Mouse (Mus musculus): ENCODE data around the gene Isl1.
A peak's percentile ranks its signal among the peaks of the same experiment; 100 is the strongest.

Gene Isl1

DNA sequence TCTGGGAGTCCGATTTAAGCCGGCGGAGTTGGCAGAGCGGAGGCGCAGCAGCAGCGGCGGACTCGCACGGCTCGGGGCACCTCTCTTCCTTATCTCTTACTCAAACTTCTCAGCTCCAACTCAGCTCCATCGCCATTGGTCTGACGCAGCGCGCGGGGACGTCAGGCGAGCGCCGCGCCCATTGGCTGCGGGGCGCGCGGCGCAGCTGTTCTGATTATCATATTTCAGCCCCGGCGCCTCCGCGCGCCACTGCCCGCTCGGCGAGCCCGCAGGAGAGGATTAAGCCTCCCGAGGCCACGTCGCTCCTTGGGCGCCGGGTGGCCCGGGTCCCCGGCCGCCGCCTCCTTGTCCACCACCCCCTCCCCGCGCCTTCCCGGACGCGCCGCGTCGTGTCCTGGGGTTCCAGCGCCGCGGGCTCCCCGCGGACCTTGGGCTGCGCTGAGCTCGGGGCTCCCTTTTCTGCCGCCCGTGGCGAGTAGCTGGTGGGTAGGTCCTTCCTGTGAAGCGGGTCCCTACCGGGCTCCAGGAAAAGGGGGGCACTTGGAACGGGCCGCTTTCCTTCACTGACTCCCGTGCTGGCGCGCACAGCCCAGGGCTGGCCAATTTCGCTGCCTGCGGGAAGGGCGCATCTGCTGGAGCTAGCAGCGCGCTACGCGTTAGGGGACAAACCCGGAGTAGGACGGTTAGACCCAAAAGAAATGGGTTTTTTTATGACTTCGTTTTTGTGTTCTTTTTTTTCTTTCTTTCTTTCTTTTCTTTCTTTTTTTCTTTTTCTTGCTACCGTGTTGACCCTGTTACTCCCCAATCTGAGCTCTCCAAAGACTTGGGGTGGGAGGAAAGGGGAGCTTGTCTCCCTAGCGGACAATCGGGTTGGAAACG lies at the start of gene Isl1:
Gene Isl1, minus strand, starts transcription at position 106 of the 879 bp plus-strand sequence.
- DNase-seq (ENCODE audit: low read depth, low spot score): no peak

DNA sequence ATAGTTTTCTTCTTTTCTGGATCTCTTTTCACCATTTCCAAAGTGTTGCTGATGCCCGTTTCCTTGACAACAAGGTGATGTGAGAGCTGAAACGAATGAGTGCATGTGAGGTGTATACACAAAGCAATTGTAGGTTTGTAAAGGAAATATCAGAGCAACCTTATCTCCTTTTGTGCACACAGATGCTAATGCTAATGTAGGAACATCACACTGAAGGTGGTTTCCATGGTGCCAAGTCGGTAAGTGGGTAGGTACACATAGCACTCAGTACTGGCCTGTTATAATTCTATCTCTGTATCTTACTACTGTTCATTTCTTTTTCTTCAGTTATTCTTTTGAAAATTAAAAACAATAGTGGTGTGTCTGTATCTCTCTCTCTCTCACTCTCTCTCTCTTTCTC lies 26.3 kb upstream of the Isl1 start:
- DNase-seq (ENCODE audit: low read depth, low spot score): no peak

DNA sequence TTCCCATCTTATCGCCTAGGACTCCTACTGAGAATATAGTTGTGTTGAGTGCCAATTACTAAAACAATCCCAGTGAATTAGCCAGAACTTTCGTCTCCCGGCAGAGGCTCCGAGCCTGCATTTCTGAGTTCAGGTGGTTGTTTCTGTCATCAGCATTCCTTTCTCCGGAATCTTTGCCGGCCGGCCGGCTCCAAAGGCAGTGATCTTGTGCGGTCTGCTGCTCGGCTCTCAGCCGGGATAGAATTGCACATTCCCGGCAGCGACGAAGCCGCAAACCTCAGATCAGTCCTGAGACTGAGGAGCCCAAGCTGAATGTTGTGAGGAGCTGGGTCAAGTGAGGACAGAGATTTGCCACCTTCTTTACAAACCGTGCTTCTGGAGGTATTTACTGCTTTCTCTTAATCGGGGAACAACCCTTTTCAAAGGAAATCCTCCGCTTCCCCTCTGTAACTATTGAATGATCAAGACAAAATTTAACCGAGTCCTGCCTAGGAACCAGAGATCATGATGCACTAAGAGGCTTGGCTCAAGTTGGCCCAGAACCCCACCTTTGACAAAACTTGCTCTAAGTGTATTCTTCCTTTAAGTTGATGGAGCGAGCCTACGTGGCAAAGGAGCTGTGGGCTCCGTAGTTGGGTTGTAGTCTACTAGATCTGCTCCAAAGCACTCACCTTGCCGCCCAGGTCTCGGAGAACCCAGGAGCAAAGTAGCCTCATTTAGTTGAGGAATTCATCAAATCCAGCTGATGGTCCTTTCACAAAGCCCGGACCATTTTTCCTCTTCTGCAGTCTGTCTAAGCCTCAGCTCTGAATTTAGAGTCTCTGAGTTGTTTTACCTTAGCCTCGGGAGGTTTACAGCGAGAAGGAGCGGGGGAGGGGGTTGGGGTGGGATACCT lies 4.4 kb upstream of the Isl1 start:
- no peak for DNase-seq (ENCODE audit: low read depth, low spot score)

DNA sequence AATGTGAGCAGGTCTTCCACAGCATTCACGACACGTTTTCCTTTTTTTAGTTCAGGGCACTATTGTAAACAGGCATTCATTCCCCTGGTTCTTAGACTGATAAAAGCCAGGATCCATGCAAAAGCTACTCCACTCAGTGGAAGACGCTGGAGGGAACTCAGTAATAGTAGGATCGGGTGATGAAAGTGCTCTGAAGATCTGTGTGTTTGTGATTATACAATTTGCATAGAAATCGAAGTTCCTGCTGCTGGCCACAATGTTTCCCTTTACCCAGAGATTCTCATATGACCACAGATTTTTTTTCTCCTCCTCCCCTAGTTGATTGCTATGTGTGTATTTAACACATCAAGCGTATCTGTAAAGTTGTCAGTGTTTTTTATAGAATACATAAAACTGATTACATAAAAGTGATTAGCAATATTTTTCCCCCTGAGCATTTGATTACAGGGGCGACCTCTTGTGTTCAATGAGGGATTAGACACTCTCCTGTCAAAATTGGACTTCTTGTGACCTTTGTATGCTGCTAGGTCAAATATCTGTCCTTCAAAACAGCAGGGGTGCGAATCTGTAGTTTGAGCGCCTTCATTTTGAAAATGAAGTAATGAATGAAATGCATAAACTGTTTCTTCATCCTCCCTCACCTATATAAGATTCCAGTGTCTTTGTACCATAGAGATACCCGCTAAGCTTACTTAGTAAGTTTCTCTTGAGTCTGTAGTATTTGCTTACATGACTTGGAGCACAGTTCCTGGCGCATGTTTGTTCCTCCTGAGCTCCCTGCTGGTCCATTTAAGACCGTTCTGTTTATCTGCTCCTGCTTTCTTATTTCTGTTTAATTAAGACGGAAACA lies 2.6 kb upstream of the Isl1 start:
- peak; percentile 39 for DNase-seq (ENCODE audit: low read depth, low spot score)

DNA sequence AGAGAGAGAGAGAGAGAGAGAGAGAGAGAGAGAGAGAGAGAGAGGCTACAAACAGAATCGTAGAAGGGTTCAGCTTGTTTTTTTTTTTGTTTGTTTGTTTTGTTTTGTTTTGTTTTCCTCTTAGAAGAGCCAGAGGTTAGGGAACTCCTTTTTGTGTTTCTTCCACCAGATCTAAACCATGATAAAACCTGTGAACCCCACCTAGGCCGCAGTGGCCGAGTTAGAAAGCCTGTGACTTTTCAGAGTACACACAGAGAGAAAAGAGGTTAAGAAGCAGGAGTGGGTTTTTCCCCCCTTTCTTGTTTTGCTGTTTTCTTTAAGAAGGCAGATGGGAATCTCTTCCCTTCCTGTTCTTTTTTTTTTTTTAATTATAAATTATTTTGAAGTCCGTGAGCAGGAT lies 1.5 kb upstream of the Isl1 start:
- DNase-seq (ENCODE audit: low read depth, low spot score): no peak

DNA sequence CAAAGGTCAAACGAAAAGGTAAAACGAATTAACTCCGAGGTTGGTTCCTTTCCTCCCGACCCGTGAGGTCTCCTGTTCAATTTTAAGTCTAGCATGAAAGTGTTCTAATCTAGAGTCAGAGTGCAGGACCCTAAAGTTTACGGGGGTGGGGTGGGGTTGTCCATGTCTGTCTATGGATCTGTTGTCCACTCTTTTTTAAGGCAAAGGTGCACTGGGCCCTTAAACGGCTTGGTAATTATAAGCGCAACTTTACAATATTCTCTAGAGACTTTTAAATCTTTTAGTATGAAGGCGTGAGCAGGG lies 925 bp upstream of the Isl1 start:
- no peak for DNase-seq (ENCODE audit: low read depth, low spot score)

DNA sequence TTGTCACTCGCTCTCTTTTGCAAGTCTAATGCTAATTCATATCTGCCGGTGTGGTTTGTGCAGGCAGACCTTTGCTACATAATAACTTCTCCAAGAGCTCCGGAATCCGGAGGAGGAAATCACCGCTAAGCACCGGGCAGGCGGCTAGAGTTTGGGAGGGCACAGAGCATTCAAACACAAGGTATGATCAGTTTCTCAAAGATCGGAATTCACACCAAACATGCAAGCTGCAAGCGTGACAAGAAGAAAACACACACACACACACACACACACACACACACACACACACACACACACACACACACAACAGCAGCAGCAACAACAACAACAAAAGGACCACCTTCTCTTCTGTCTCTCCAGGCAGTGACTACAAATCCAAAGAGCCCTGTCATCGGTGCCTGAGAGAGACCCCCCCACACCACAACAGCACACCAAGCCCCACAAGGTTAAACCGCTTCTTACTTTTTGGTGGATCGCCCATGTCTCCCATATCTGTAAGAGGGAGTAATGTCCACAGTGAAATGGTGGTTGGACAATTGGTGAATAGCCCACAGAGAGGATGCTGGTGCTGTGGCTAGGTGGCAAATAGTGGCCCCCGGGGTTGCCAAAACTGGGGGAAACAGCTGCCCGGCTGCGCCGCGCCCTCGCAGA lies 431 bp downstream of the Isl1 start:
- DNase-seq (ENCODE audit: low read depth, low spot score): no peak

DNA sequence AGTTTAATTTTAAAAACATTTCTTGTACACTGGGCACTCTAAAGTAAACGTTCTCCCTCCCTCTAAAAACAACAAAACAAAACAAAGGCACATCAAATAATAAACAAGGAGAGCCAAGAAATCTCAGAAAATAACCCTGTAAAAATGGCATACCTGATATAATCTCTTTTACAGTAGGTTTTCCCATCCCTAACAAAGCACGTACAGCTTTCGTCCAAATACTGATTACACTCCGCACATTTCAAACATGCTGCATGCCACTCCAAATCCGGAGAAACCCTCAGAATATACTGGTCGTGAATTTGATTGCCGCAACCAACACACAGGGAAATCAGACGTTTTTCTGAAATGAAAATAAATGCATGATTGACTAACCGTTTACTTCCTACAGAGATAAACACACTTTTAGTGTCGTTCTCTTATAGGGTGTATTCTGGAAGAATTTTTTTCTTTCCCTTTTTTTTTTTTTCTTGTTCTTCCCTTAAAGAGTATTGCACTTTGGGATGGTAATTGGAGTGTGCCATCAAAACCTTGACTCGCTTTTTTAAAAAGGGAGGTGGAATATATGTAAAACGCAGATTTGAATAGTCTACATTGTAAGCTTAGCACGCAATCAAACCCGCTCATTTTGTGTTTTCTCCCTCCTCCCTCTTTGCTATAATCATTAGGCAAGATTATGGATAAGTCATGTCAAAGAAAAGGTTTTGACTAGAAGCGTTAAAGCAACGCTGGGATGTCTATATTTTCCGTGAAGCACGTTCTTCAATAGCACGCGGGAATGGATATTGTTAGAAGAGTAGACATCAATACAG lies 1.2 kb downstream of the Isl1 start:
- no peak for DNase-seq (ENCODE audit: low read depth, low spot score)

DNA sequence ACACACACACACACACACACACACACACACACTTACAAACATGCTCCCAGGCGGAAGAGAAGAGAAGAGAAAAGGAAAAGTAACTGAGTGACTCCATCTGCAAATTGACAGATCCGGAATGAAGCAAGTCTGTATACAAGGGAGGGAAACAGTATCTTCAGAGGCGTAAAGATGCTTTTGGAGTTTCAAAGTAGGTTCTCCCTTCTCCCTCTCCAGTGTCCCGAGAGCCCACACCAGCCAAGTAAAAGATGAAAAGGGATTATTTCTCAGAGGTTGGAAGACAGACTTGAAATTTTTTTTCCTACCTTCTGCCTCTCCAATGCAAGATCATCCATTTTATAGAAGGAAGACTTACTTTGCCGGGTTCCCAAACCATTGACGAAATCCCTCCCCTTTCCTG lies 2.9 kb downstream of the Isl1 start:
- no peak for DNase-seq (ENCODE audit: low read depth, low spot score)

DNA sequence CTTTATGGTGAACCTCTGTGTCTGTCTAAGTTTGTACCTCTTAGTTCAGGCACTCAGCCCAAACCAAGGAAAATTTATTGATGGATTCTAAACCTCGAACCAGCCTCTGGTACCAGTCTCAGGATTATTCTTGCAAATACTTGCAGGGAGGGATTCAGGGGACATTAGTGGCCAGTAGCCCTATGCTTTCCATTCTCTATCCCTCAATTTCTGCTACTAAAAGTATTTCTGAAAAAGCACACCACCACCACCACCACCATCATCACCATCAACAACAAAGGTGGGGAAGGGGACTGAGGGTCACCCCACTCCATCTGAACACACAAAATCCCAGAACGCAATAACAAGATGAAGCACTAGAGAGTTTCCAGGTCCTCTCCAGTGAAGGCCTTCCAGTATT lies 3.8 kb downstream of the Isl1 start:
- no peak for DNase-seq (ENCODE audit: low read depth, low spot score)

DNA sequence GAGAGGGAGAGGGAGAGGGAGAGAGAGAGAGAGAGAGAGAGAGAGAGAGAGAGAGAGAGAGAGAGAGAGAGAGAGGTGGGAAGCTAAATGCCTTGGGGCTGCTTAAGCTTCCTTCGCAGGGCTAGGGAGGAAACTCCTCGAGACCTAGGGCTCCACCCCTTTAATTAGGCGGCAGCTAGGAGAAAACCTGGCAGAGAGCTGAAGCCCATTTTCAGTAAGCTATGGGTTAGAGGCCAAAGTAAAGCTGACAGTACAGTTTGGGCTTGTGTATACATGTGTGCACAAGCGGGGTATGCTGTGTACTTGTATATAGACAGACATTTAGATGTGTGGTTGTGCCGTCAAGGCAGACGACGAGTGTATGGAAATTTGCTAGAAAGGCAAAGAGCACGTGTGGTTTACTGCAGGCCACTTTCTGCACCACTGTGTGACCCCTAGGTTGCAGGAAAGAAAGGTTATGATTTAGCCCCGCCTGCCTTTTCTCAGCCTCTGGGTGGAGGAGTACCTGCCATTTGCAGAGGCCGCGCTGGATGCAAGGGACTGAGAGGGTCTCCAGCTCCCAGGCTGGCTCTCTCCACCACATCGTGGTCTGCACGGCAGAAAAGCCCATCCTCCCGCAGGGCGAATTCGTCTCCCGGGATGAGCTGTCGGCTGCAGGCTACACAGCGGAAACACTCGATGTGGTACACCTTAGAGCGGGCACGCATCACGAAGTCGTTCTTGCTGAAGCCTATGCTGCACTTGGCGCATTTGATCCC lies 4.6 kb downstream of the Isl1 start:
- no peak for DNase-seq (ENCODE audit: low read depth, low spot score)

DNA sequence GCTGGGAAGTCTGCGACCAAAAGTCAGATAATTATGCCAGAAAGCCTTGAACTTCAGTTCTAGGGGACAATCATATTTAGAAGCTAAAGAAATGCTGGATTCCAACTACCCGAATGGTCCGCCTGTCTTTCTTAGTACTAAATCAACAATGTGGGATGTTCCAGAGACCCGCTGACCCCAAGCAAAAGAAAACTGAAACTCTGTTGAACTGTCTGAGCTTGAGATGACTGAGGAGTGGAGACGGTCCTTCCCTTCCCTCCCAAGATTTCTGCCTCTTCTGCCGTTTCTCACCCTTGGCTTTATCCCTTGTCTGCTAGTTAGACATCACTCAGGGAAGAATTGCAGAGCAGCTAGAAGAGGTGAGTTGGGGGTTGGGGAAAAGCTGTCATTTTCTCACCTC lies 5.7 kb downstream of the Isl1 start:
- DNase-seq (ENCODE audit: low read depth, low spot score): no peak

DNA sequence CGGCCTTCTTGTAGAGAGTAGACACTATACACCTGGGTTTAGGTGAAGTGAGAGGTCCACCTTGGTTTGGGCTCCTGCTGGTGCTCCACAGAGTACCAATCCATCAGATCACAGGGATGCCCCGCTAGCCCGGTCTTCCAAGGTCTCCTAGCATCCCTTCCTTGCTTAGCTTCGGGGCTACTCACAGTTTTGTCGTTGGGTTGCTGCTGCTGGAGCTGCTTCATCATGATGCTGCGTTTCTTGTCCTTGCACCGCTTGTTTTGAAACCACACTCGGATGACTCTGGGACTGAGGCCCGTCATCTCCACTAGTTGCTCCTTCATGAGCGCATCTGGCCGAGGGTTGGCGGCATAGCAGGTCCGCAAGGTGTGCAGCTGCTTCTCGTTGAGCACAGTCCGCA lies 6.6 kb downstream of the Isl1 start:
- DNase-seq (ENCODE audit: low read depth, low spot score): no peak

DNA sequence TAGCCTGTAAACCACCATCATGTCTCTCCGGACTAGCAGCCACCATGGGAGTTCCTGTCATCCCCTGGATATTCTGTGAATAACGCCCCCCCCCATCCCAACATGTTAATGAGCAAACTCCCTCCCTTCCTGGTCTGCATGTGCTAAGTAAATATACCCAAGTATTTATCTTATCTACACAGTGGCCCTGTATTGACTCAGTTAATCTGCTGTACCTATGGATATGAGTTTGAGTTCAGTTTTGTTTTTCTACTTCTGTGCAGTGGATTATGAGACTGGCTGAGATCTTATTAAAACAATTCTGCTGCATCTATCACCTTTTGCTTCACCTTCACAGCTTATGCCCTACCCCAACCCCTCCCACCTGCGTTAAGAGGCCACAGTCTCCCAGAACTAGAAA lies 7.8 kb downstream of the Isl1 start:
- no peak for DNase-seq (ENCODE audit: low read depth, low spot score)

DNA sequence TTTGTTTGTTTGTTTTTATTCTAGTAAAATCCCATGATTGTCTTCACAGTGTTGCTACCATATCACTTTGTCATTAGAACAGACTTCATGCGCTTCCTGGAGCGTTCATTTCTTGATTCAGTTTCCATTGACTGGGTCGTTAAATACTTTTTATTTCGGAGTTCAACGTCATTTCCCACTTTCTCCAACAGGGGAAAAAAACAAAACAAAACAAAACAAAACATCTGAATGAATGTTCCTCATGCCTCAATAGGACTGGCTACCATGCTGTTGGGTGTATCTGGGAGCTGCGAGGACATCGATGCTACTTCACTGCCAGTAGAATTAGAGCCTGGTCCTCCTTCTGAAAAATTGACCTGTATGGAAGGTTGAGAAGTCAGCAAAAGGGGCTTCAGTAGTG lies 10.2 kb downstream of the Isl1 start:
- no peak for DNase-seq (ENCODE audit: low read depth, low spot score)

DNA sequence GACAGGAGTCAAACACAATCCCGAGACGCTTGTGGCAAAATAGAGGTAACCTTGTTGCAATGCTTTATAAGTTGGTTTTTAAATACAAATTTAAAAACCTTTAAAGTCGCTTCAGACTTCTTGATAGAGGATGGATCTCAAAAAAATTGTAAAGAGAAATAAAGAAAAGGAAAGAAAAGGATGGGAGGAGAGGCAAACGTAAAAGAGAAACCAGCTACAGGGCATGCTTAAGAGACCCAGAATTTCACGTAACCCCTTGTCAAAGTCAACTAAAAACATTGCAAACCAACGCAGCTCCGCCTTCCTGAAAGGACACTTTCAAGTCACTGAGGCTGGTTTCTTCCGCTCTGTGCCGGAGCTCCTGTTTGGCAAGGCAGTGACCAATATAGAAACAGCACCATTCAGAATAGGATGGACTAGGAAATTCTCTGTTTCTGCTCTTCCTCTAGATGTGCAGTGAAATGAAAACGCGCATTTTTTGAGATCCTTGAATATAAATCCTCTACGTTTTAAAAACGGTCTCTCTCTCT lies 10.8 kb downstream of the Isl1 start:
- no peak for DNase-seq (ENCODE audit: low read depth, low spot score)

DNA sequence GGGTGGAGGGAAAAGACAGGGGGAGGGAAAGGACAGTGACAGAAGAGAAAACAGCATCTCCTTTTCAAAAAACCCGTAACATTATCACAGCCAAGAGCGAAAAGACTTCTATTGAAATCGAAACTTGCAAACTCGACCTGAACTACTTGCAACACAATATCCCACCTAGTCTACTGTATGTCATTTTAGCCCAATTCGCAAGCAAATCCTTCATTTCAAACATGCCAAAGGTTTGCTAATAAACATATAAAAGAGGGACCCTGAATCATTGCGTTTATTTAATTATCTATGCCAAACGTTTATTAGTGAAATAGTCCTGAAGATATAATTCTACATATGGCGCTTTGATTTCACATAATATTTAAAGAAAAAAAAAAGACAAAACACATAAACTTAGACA lies 11.5 kb downstream of the Isl1 start:
- no peak for DNase-seq (ENCODE audit: low read depth, low spot score)

DNA sequence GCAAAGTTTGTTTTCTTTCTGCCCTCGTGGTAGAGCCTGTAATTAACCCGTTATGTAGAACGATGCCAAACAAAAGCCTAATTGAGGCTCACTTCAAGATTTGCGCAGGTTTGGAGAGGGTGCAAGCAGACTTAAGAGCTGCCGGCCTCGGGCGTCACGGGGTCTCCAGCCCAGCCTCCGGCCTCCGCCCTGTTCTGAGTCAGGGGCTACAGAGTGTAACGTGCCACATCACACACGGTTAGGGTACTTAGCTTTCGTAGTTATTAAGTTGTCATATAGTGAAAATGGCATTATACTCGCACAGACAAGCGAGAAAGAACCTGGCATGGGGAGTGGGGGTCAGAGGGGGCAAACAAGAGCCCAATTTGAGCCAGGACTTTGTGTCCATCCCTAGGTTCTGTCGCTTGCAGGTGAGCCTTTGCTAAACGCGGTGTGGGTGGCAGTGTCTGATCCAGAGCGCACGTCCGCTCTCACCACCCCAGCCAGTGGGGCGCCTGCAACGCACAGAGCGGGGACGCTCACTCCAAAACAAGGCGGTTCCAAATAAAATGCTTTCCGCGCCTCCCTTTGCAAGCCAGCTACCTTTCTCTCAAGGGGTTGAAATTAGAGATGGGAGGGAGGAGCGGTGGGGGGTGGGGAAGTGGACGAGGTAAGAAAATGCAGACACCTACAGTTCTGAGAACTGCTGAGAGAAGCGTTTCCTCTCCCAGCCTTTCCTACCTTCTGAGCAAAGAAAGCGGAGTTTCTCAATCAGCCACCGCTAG lies 12.3 kb downstream of the Isl1 start:
- no peak for DNase-seq (ENCODE audit: low read depth, low spot score)

DNA sequence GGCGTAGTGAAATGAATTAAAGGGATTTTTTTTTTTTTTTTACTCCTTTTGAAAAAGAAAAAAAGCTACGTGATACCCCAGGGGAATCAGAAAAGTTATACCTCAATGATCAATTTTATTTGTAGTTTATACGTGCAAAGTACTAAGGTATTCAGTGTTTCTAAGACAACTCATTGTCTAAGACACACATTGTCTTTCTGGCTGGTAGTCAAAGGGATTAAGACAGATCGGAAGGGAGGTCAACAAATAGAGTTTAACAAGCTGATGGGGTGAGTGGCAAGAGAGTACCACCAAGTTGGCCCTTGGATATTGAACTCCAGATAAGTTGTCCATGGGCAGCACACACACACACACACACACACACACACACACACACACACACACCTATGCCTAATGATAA lies 14.1 kb downstream of the Isl1 start:
- DNase-seq (ENCODE audit: low read depth, low spot score): no peak

All from A20 (cell line).